Mouse (Mus musculus) myocyte (in vitro differentiated cells): ENCODE data around the gene Pola2. TPM values are rescaled to one million over a fixed set of nuclear protein-coding genes. Genes with fewer than 3 reads are reported as not detected.

Experiments
- H3K27me3 ChIP-seq: one replicate; pipeline ENCODE4 v1.6.1; 2011; ENCODE audit not compliant: control insufficient read depth, insufficient read depth, insufficient read length
- H3K36me3 ChIP-seq: one replicate; pipeline ENCODE4 v1.6.1; 2011; ENCODE audit not compliant: control insufficient read depth, insufficient read depth
- H3K4me2 ChIP-seq: one replicate; pipeline ENCODE4 v1.6.1; 2011; ENCODE audit warnings: low read depth, control low read depth
- H3K4me3 ChIP-seq: one replicate; pipeline ENCODE4 v1.5.1; 2011; ENCODE audit warnings: mild to moderate bottlenecking, control low read depth, moderate library complexity
- H3K79me2 ChIP-seq: one replicate; pipeline ENCODE4 v1.6.1; 2011; ENCODE audit not compliant: control insufficient read depth, insufficient read depth
- H3ac ChIP-seq: one replicate; pipeline ENCODE4 v1.6.1; 2011; ENCODE audit not compliant: control insufficient read depth, insufficient read length
- CEBPB ChIP-seq: IDR thresholded peaks from 2 replicates; pipeline ENCODE4 v1.6.1; 2011; ENCODE audit warnings: mild to moderate bottlenecking, moderate library complexity; ENCODE audit not compliant: poor library complexity, insufficient read depth, severe bottlenecking
- E2F4 ChIP-seq: IDR thresholded peaks from one replicate; pipeline ENCODE4 v1.6.1; 2011; ENCODE audit warnings: mild to moderate bottlenecking, control low read depth, moderate library complexity; ENCODE audit not compliant: insufficient read depth
- MAX ChIP-seq: IDR thresholded peaks from one replicate; pipeline ENCODE4 v1.6.1; 2011; ENCODE audit warnings: low read depth, mild to moderate bottlenecking, control low read depth
- MYOD1 ChIP-seq, 3 experiments: IDR thresholded peaks; one replicate each; pipeline ENCODE4 v1.6.1; 2011; ENCODE audit warnings: control low read depth in 2 of 3, low read depth in 2 of 3, mild to moderate bottlenecking in 2 of 3, moderate library complexity in 1 of 3; ENCODE audit not compliant: insufficient read length in 2 of 3, control insufficient read depth in 1 of 3
- MYOG ChIP-seq, 3 experiments: IDR thresholded peaks; one replicate each; pipeline ENCODE4 v1.6.1; 2011; ENCODE audit warnings: control low read depth in 2 of 3, low read depth in 2 of 3, mild to moderate bottlenecking in 2 of 3; ENCODE audit not compliant: insufficient read length in 2 of 3, control insufficient read depth in 1 of 3, insufficient read depth in 1 of 3
- POLR2A ChIP-seq: IDR thresholded peaks from one replicate; pipeline ENCODE4 v1.6.1; 2011; ENCODE audit warnings: low read depth, mild to moderate bottlenecking, control low read depth, moderate library complexity; ENCODE audit not compliant: insufficient read length
- POLR2AphosphoS2 ChIP-seq: IDR thresholded peaks from one replicate; pipeline ENCODE4 v1.6.1; 2011; ENCODE audit warnings: low read depth, control low read depth; ENCODE audit not compliant: insufficient read length
- REST ChIP-seq: IDR thresholded peaks from one replicate; pipeline ENCODE4 v1.6.1; 2011; ENCODE audit warnings: mild to moderate bottlenecking, control low read depth, moderate library complexity; ENCODE audit not compliant: insufficient read depth, insufficient read length
- SRF ChIP-seq: IDR thresholded peaks from one replicate; pipeline ENCODE4 v1.6.1; 2011; ENCODE audit warnings: low read depth; ENCODE audit not compliant: control insufficient read depth, insufficient read length
- TCF12 ChIP-seq: IDR thresholded peaks from one replicate; pipeline ENCODE4 v1.6.1; 2011; ENCODE audit warnings: mild to moderate bottlenecking, control low read depth; ENCODE audit not compliant: poor library complexity, insufficient read depth, severe bottlenecking
- TCF3 ChIP-seq: IDR thresholded peaks from one replicate; pipeline ENCODE4 v1.6.1; 2011; ENCODE audit warnings: low read depth, control low read depth; ENCODE audit not compliant: insufficient read length
- USF1 ChIP-seq: IDR thresholded peaks from one replicate; pipeline ENCODE4 v1.6.1; 2011; ENCODE audit warnings: low read depth, mild to moderate bottlenecking, control low read depth, moderate library complexity
- polyA plus RNA-seq: library from polyadenylated mRNA; unstranded; fragments of >200 nt; fragmentation: generic; extraction: Trizol; gene quantifications from one replicate; pipeline ENCODE4 v1.2.1, GENCODE M21; 2012; ENCODE audit warnings: missing spikeins

The Pola2 gene
- polyA plus RNA-seq, 1 experiment, result 11.9 TPM

GRCm38 (mm10) chr19:5927026-5927425, 37.0 kb downstream of the Pola2 start:
- Histone ChIP-seq H3K79me2 (peaks cover 4% of the 10 kb centered on the region), H3K4me3 (no peak overlapping the region), H3K27me3 (no peaks in the 10 kb centered on the region), H3K4me2 (no peak overlapping the region), H3ac (no peak overlapping the region), H3K36me3 (no peaks in the 10 kb centered on the region)
- no peak for TF ChIP-seq TCF12
- TF ChIP-seq MAX, result no peak
- TF ChIP-seq CEBPB, result no peak
- TF ChIP-seq TCF3, result no peak
- no peak for TF ChIP-seq POLR2AphosphoS2
- no peak for TF ChIP-seq SRF
- no peak for TF ChIP-seq USF1
- no peak for TF ChIP-seq POLR2A
- no peak for TF ChIP-seq MYOG (IDR thresholded peaks at IDR 0.05; ENCODE audit: control insufficient read depth in 1 of 3, insufficient read depth in 1 of 3, insufficient read length in 2 of 3, low read depth in 2 of 3)
- TF ChIP-seq REST, result no peak
- no peak for TF ChIP-seq E2F4
- TF ChIP-seq MYOD1 (IDR thresholded peaks at IDR 0.05; ENCODE audit: control insufficient read depth in 1 of 3, insufficient read length in 2 of 3, low read depth in 2 of 3), result no peak

- TF ChIP-seq REST, result no peak
- TF ChIP-seq MYOG (IDR thresholded peaks at IDR 0.05; ENCODE audit: control insufficient read depth in 1 of 3, insufficient read depth in 1 of 3, insufficient read length in 2 of 3, low read depth in 2 of 3), result no peak
- TF ChIP-seq TCF3, result no peak
- no peak for TF ChIP-seq MAX
- no peak for TF ChIP-seq POLR2AphosphoS2
- no peak for TF ChIP-seq TCF12
- peak overlapping the region; percentile 77 for H3K4me3 ChIP-seq
- no peaks in the 10 kb centered on the region for H3K36me3 ChIP-seq
- H3K4me2 ChIP-seq, result peak overlapping the region; percentile 98
- peak overlapping the region; percentile 32 for H3ac ChIP-seq
- H3K79me2 ChIP-seq, result peaks cover 19% of the 10 kb centered on the region
- no peaks in the 10 kb centered on the region for H3K27me3 ChIP-seq
Measured at GRCm38 (mm10) chr19:5925311-5925855, 38.6 kb downstream of the Pola2 start.

- TF ChIP-seq REST (no peak), POLR2AphosphoS2 (peak; percentile 80), POLR2A (peak; percentile 82)
- Histone ChIP-seq H3ac (peak within 1 kb of the TSS; percentile 32), H3K79me2 (peaks cover 25% of the 10 kb centered on the region)
Measured at GRCm38 (mm10) chr19:5924713-5925093, 39.3 kb downstream of the Pola2 start, which contains the start of gene Cdc42ep2. Cdc42ep2 (minus strand) TSS chr19:5924816.

GRCm38 (mm10) chr19:5923990-5924712, 39.9 kb downstream of the Pola2 start:
- no peaks in the 10 kb centered on the region for H3K36me3 ChIP-seq
- no peak for TF ChIP-seq MYOG (IDR thresholded peaks at IDR 0.05; ENCODE audit: control insufficient read depth in 1 of 3, insufficient read depth in 1 of 3, insufficient read length in 2 of 3, low read depth in 2 of 3)
- peak; percentile 35 for TF ChIP-seq SRF
- TF ChIP-seq TCF12, result no peak
- no peak for TF ChIP-seq TCF3
- no peak for TF ChIP-seq POLR2AphosphoS2
- TF ChIP-seq REST, result no peak
- no peak for TF ChIP-seq POLR2A
- TF ChIP-seq E2F4, result no peak
- TF ChIP-seq MYOD1 (IDR thresholded peaks at IDR 0.05; ENCODE audit: control insufficient read depth in 1 of 3, insufficient read length in 2 of 3, low read depth in 2 of 3), result no peak
- peak; percentile 54; the same call in 1 of the 2 replicates for TF ChIP-seq CEBPB
- TF ChIP-seq MAX, result no peak
- no peak for TF ChIP-seq USF1
- peak overlapping the region; percentile 32 for H3ac ChIP-seq
- H3K79me2 ChIP-seq, result peaks cover 26% of the 10 kb centered on the region
- no peaks in the 10 kb centered on the region for H3K27me3 ChIP-seq
- H3K4me2 ChIP-seq, result peak overlapping the region; percentile 98
- H3K4me3 ChIP-seq, result peak overlapping the region; percentile 77

More at GRCm38 (mm10) chr19:5924713-5925093, 39.3 kb downstream of the Pola2 start, which contains the start of gene Cdc42ep2:
- H3K4me3 ChIP-seq, result peak within 1 kb of the TSS; percentile 77
- H3K4me2 ChIP-seq, result peak within 1 kb of the TSS; percentile 98
- H3K36me3 ChIP-seq, result no peaks in the 10 kb centered on the region
- no peaks in the 10 kb centered on the region for H3K27me3 ChIP-seq

- peaks cover 7% of the 10 kb centered on the region for H3K36me3 ChIP-seq
- H3K4me3 ChIP-seq, result no peak overlapping the region
- peak overlapping the region; percentile 98 for H3K4me2 ChIP-seq
- H3K79me2 ChIP-seq, result peaks cover 26% of the 10 kb centered on the region
- no peak overlapping the region for H3ac ChIP-seq
- no peaks in the 10 kb centered on the region for H3K27me3 ChIP-seq
- no peak for TF ChIP-seq TCF3
Measured at GRCm38 (mm10) chr19:5922963-5923362, 41.0 kb downstream of the Pola2 start.
